Mouse (Mus musculus) heart, embryonic 13.5 days (tissue): ENCODE data around the gene D17Wsu92e. TPM values are rescaled to one million over a fixed set of nuclear protein-coding genes. Genes with fewer than 3 reads are reported as not detected.

Experiments
- ATAC-seq: fragments of 200-750 bp; cut with Nextera tagmentation; 2 replicates; pipeline ENCODE4 v1.8.0; 2017; ENCODE audit warnings: moderate TSS enrichment; ENCODE audit not compliant: insufficient number of reproducible peaks, low FRiP score, low TSS enrichment; ENCODE audit errors: extremely low read depth
- H3K27ac ChIP-seq: fragments of 300-500 bp; sonication (generic); replicated peaks from 2 replicates; pipeline ENCODE4 v1.5.1; 2015; ENCODE audit warnings: moderate library complexity, mild to moderate bottlenecking, inconsistent platforms
- H3K27me3 ChIP-seq: fragments of 300-500 bp; sonication (generic); replicated peaks from 2 replicates; pipeline ENCODE4 v1.6.1; 2015; ENCODE audit warnings: mild to moderate bottlenecking, inconsistent platforms
- H3K36me3 ChIP-seq: fragments of 300-500 bp; sonication (generic); 2 replicates; pipeline ENCODE4 v1.6.1; 2015; ENCODE audit warnings: mild to moderate bottlenecking, inconsistent platforms
- H3K4me1 ChIP-seq: fragments of 300-500 bp; sonication (generic); 2 replicates; pipeline ENCODE4 v1.6.1; 2015; ENCODE audit warnings: inconsistent platforms
- H3K4me2 ChIP-seq: fragments of 300-500 bp; sonication (generic); 2 replicates; pipeline ENCODE4 v1.6.1; 2015; ENCODE audit warnings: inconsistent platforms, mild to moderate bottlenecking, moderate library complexity
- H3K4me3 ChIP-seq: fragments of 300-500 bp; sonication (generic); 2 replicates; pipeline ENCODE4 v1.5.1; 2015; ENCODE audit warnings: moderate library complexity, mild to moderate bottlenecking, inconsistent platforms
- H3K9ac ChIP-seq: fragments of 300-500 bp; sonication (generic); 2 replicates; pipeline ENCODE4 v1.6.1; 2015; ENCODE audit warnings: inconsistent platforms, mild to moderate bottlenecking, moderate library complexity
- H3K9me3 ChIP-seq: fragments of 300-500 bp; sonication (generic); 2 replicates; pipeline ENCODE4 v1.6.1; 2016; ENCODE audit warnings: inconsistent platforms
- WGBS: fragments of 180-500 bp; shearing (Covaris S2); methylation state at CpG from one replicate; pipeline ENCODE4 v1.1.7; 2015; ENCODE audit warnings: mixed read lengths; 5-methylcytosine and 5-hydroxymethylcytosine counted together
- polyA plus RNA-seq: library from polyadenylated mRNA; unstranded; fragments of >200 nt; fragmentation: Nextera tagmentation; extraction: Ambion mirVana; gene quantifications from 2 replicates; pipeline ENCODE4 v1.2.1, GENCODE M21; 2015

D17Wsu92e gene
- polyA plus RNA-seq, 1 experiment from 2014 or later: 13.1 TPM

- no peak for ATAC-seq
- peaks cover 62% of the 10 kb centered on the region for H3K36me3 ChIP-seq
Measured at GRCm38 (mm10) chr17:27764453-27764852, 56.0 kb downstream of the D17Wsu92e start.

GRCm38 (mm10) chr17:27762884-27763283, 57.6 kb downstream of the D17Wsu92e start:
- no peak overlapping the region for H3K4me3 ChIP-seq
- no peak for ATAC-seq
- H3K4me2 ChIP-seq: no peak overlapping the region
- WGBS: 91% methylated on average over 11 of the region's 11 CpGs
- peaks cover 50% of the 10 kb centered on the region for H3K36me3 ChIP-seq
- no peak overlapping the region for H3K27ac ChIP-seq
- H3K4me1 ChIP-seq: peaks cover 24% of the 10 kb centered on the region
- 0 out of 2 replicates have a peak, but pooled peaks cover 6% of the 10 kb centered on the region for H3K9me3 ChIP-seq
- no peak overlapping the region for H3K9ac ChIP-seq
- no peaks in the 10 kb centered on the region for H3K27me3 ChIP-seq

More at GRCm38 (mm10) chr17:27764453-27764852, 56.0 kb downstream of the D17Wsu92e start:
- peaks cover 19% of the 10 kb centered on the region for H3K4me1 ChIP-seq
- no peak overlapping the region for H3K4me3 ChIP-seq
- H3K27me3 ChIP-seq: no peaks in the 10 kb centered on the region
- H3K27ac ChIP-seq: no peak overlapping the region
- WGBS: 100% methylated on average over 2 of the region's 2 CpGs
- H3K4me2 ChIP-seq: no peak overlapping the region
- H3K9ac ChIP-seq: no peak overlapping the region
- H3K9me3 ChIP-seq: 0 out of 2 replicates have a peak, but pooled peaks cover 6% of the 10 kb centered on the region

- Histone ChIP-seq H3K27me3 (no peaks in the 10 kb centered on the region), H3K4me1 (peaks cover 20% of the 10 kb centered on the region), H3K27ac (no peak overlapping the region), H3K4me3 (no peak overlapping the region), H3K9me3 (0 out of 2 replicates have a peak, but pooled peaks cover 6% of the 10 kb centered on the region), H3K4me2 (no peak overlapping the region), H3K36me3 (peaks cover 39% of the 10 kb centered on the region), H3K9ac (no peak overlapping the region; the same call in 1 of the 2 replicates)
- 34% methylated on average over 9 of the region's 9 CpGs for WGBS
- ATAC-seq: 0 out of 2 replicates have a peak, but pooled peaks have one; percentile 42
Measured at GRCm38 (mm10) chr17:27761639-27762336, 58.7 kb downstream of the D17Wsu92e start.

- Histone ChIP-seq H3K4me3 (no peak overlapping the region), H3K27me3 (no peaks in the 10 kb centered on the region), H3K4me2 (no peak overlapping the region), H3K9me3 (0 out of 2 replicates have a peak, but pooled peaks cover 6% of the 10 kb centered on the region), H3K27ac (no peak overlapping the region), H3K9ac (no peak overlapping the region), H3K36me3 (peaks cover 28% of the 10 kb centered on the region), H3K4me1 (peaks cover 20% of the 10 kb centered on the region)
- 76% methylated on average over 6 of the region's 6 CpGs for WGBS
- ATAC-seq: no peak
Measured at GRCm38 (mm10) chr17:27760169-27760568, 60.3 kb downstream of the D17Wsu92e start.

- H3K9me3 ChIP-seq: no peaks in the 10 kb centered on the region
- peaks cover 41% of the 10 kb centered on the region for H3K36me3 ChIP-seq
- no peak for ATAC-seq
- no peak overlapping the region for H3K9ac ChIP-seq
- 0 out of 2 replicates have a peak, but pooled peaks cover 5% of the 10 kb centered on the region for H3K4me1 ChIP-seq
- H3K27ac ChIP-seq: no peak overlapping the region
- H3K27me3 ChIP-seq: no peaks in the 10 kb centered on the region
- no peak overlapping the region for H3K4me3 ChIP-seq
- H3K4me2 ChIP-seq: no peak overlapping the region
- 85% methylated on average over 8 of the region's 8 CpGs for WGBS
Measured at GRCm38 (mm10) chr17:27751314-27752202, 68.9 kb downstream of the D17Wsu92e start.

GRCm38 (mm10) chr17:27750451-27750942, 70.0 kb downstream of the D17Wsu92e start:
- H3K9me3 ChIP-seq: no peaks in the 10 kb centered on the region
- ATAC-seq: no peak
- 0 out of 2 replicates have a peak, but pooled peaks cover 5% of the 10 kb centered on the region for H3K4me1 ChIP-seq
- 86% methylated on average over 6 of the region's 6 CpGs for WGBS
- no peak overlapping the region for H3K9ac ChIP-seq
- peaks cover 39% of the 10 kb centered on the region for H3K36me3 ChIP-seq
- no peak overlapping the region for H3K4me3 ChIP-seq
- no peak overlapping the region for H3K4me2 ChIP-seq
- H3K27ac ChIP-seq: no peak overlapping the region
- no peaks in the 10 kb centered on the region for H3K27me3 ChIP-seq

GRCm38 (mm10) chr17:27748123-27748522, 72.3 kb downstream of the D17Wsu92e start:
- Histone ChIP-seq H3K9me3 (no peaks in the 10 kb centered on the region), H3K4me1 (peaks cover 10% of the 10 kb centered on the region), H3K4me2 (no peak overlapping the region), H3K4me3 (no peak overlapping the region), H3K9ac (no peak overlapping the region), H3K27me3 (no peaks in the 10 kb centered on the region), H3K36me3 (peaks cover 32% of the 10 kb centered on the region), H3K27ac (no peak overlapping the region)
- WGBS: 79% methylated on average over 2 of the region's 2 CpGs
- ATAC-seq: no peak

- no peak overlapping the region for H3K4me3 ChIP-seq
- H3K27ac ChIP-seq: no peak overlapping the region
- H3K9me3 ChIP-seq: no peaks in the 10 kb centered on the region
- H3K36me3 ChIP-seq: peaks cover 16% of the 10 kb centered on the region; the same call in 1 of the 2 replicates
- WGBS: 42% methylated on average over 4 of the region's 4 CpGs
- H3K9ac ChIP-seq: no peak overlapping the region
- no peaks in the 10 kb centered on the region for H3K27me3 ChIP-seq
- no peak overlapping the region for H3K4me2 ChIP-seq
- peaks cover 11% of the 10 kb centered on the region for H3K4me1 ChIP-seq
- ATAC-seq: no peak
Measured at GRCm38 (mm10) chr17:27746446-27746845, 74.0 kb downstream of the D17Wsu92e start.

- no peak overlapping the region for H3K27ac ChIP-seq
- peaks cover 6% of the 10 kb centered on the region for H3K4me1 ChIP-seq
- ATAC-seq: no peak
- peaks cover 6% of the 10 kb centered on the region; the same call in 1 of the 2 replicates for H3K36me3 ChIP-seq
- H3K9me3 ChIP-seq: no peaks in the 10 kb centered on the region
- H3K27me3 ChIP-seq: no peaks in the 10 kb centered on the region; the same call in 1 of the 2 replicates
- no peak overlapping the region for H3K4me2 ChIP-seq
- H3K4me3 ChIP-seq: no peak overlapping the region
- H3K9ac ChIP-seq: no peak overlapping the region
- 76% methylated on average over 6 of the region's 6 CpGs for whole genome bisulfite sequencing
Measured at GRCm38 (mm10) chr17:27740961-27741360, 79.5 kb downstream of the D17Wsu92e start.

GRCm38 (mm10) chr17:27734344-27735073, 85.9 kb downstream of the D17Wsu92e start:
- Histone ChIP-seq H3K4me2 (no peak overlapping the region), H3K4me1 (peaks cover 21% of the 10 kb centered on the region), H3K9me3 (no peaks in the 10 kb centered on the region), H3K27ac (no peak overlapping the region), H3K36me3 (no peaks in the 10 kb centered on the region), H3K4me3 (no peak overlapping the region), H3K9ac (peak overlapping the region; percentile 38; the same call in 1 of the 2 replicates), H3K27me3 (peaks cover 9% of the 10 kb centered on the region)
- no peak for ATAC-seq
- WGBS: 13% methylated on average over 12 of the region's 13 CpGs
